Mouse (Mus musculus): Measurements from ENCODE around the gene Rps6ka5.

DNA sequence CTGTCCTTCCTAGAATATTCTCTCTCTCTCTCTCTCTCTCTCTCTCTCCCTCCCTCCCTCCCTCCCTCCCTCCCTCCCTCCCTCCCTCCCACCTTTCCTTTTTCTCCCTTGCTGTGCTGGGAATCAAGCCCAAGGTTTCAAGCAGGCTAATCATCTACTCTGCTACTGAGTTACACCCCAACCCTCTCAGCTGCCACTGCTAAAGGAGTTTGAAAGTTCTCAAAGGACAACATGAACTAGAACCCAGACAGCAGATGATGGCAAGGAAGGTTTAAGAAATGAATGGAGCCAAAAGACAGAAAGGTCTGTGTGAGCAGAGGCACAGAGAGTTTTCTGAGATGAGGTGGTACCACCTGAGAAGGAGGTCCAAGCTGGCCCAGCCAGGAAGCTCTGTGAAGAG is 48.5 kb upstream of the Rps6ka5 start:
- TF ChIP-seq POLR2A (IDR thresholded peaks at IDR 0.05; ENCODE audit: insufficient read length, low read depth) = no peak
- no peak for TF ChIP-seq SRF (IDR thresholded peaks at IDR 0.05; ENCODE audit: control insufficient read depth, insufficient read length, low read depth)
- TF ChIP-seq MAX (IDR thresholded peaks at IDR 0.05; ENCODE audit: low read depth) = no peak
- no peak for TF ChIP-seq E2F4 (IDR thresholded peaks at IDR 0.05; ENCODE audit: insufficient read depth)
- TF ChIP-seq MYOD1 (IDR thresholded peaks at IDR 0.05; ENCODE audit: control insufficient read depth in 1 of 3, insufficient read length in 2 of 3, low read depth in 2 of 3) = no peak
- no peak for TF ChIP-seq CEBPB (IDR thresholded peaks at IDR 0.05; ENCODE audit: insufficient read depth, poor library complexity, severe bottlenecking)
- no peak for TF ChIP-seq POLR2AphosphoS2 (IDR thresholded peaks at IDR 0.05; ENCODE audit: insufficient read length, low read depth)
- TF ChIP-seq MYOG (IDR thresholded peaks at IDR 0.05; ENCODE audit: control insufficient read depth in 1 of 3, insufficient read depth in 1 of 3, insufficient read length in 2 of 3, low read depth in 2 of 3) = no peak
